ENCODE assay signal across 23 mouse cellular contexts in the genomic region with DNA sequence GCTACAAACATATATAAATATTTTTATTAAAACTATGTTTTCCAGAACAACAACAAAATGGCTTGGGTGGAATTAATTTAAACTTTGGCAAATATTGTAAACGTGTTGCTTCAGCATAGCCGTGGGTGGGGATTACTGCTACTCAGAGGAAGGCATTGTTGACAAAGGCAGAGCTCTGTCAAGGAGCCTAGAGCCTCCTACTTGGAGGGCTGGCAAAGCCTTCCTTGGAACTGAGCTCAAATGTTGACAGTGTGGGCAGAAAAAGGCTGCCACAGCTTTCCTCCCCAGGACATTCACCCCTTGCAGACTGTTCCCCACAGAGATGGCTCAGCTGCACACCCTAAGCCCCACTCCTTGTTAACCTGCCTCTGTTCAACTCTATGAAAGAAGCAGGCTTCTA.
DNase-seq lines count a peak whose midpoint lies in the region; ATAC-seq and TF ChIP-seq lines count a peak whose summit lies in the region.
"Had no signal": no experiment of that assay in that cellular context is flagged by ENCODE, and none has a peak within 500 bp of the region (broad histone marks: within the 10 kb centered on the region; RNA-seq: fewer than 3 reads in every experiment).

No protein-coding gene starts in this region.

- ATAC-seq in midbrain, postnatal 0 days (ENCODE audit: low FRiP score) = no peak
- ATAC-seq in embryonic facial prominence, embryonic 14.5 days (ENCODE audit: low read depth) = no peak
- no peak for ATAC-seq in intestine, embryonic 15.5 days
- ATAC-seq: forebrain, embryonic 16.5 days; hindbrain, embryonic 16.5 days; intestine, embryonic 16.5 days had no signal

- peaks cover 9% of the 10 kb centered on the region for H3K36me3 ChIP-seq in midbrain, embryonic 10.5 days
- H3K36me3 ChIP-seq in midbrain, postnatal 0 days (ENCODE audit: insufficient read depth, low read length) = no peaks in the 10 kb centered on the region
- 0 out of 2 replicates have a peak, but pooled peaks cover 4% of the 10 kb centered on the region for H3K36me3 ChIP-seq in embryonic facial prominence, embryonic 14.5 days (ENCODE audit: control insufficient read depth, insufficient read depth, low read length)
- H3K36me3 ChIP-seq in intestine, embryonic 15.5 days = no peaks in the 10 kb centered on the region
- H3K36me3 ChIP-seq: embryonic facial prominence, embryonic 12.5 days; hindbrain, embryonic 10.5 days; liver, embryonic 13.5 days had no signal

- H3K4me1 ChIP-seq in midbrain, embryonic 10.5 days = peaks cover 40% of the 10 kb centered on the region
- no peaks in the 10 kb centered on the region; the same call in 1 of the 2 replicates for H3K4me1 ChIP-seq in midbrain, postnatal 0 days (ENCODE audit: insufficient read depth, low read length)
- H3K4me1 ChIP-seq in embryonic facial prominence, embryonic 14.5 days (ENCODE audit: control insufficient read depth, insufficient read depth, low read length) = no peaks in the 10 kb centered on the region
- H3K4me1 ChIP-seq in intestine, embryonic 15.5 days (replicated peaks) = no peaks in the 10 kb centered on the region
- H3K4me1 ChIP-seq: heart, embryonic 12.5 days; liver, embryonic 13.5 days had no signal

- H3K9ac ChIP-seq in midbrain, postnatal 0 days (replicated peaks; ENCODE audit: low read length, poor library complexity, severe bottlenecking) = no peak overlapping the region
- no peak overlapping the region for H3K9ac ChIP-seq in embryonic facial prominence, embryonic 14.5 days (ENCODE audit: low read depth, low read length)
- no peak overlapping the region for H3K9ac ChIP-seq in intestine, embryonic 15.5 days
- H3K9ac ChIP-seq: embryonic facial prominence, embryonic 12.5 days; heart, embryonic 12.5 days; liver, embryonic 13.5 days had no signal

- H3K9me3 ChIP-seq in midbrain, embryonic 10.5 days (replicated peaks) = no peaks in the 10 kb centered on the region
- H3K9me3 ChIP-seq in midbrain, postnatal 0 days (ENCODE audit: low read length) = no peaks in the 10 kb centered on the region
- no peaks in the 10 kb centered on the region for H3K9me3 ChIP-seq in embryonic facial prominence, embryonic 14.5 days (ENCODE audit: control insufficient read depth, low read length)
- no peaks in the 10 kb centered on the region for H3K9me3 ChIP-seq in intestine, embryonic 15.5 days
- H3K9me3 ChIP-seq: embryonic facial prominence, embryonic 12.5 days; heart, embryonic 12.5 days; hindbrain, embryonic 10.5 days; liver, embryonic 13.5 days had no signal

- no peak for TF ChIP-seq CTCF in midbrain, postnatal 0 days (IDR thresholded peaks at IDR 0.05)
- no peak for TF ChIP-seq CTCF in layer of hippocampus, adult 2 months (conservative IDR thresholded peaks at IDR 0.05)

- DNase-seq in heart, adult 11 months = peak; percentile 61
- no peak for DNase-seq in heart, adult 9 months (ENCODE audit: low spot score in 2 of 2)
- DNase-seq in midbrain, embryonic 10.5 days (ENCODE audit: low spot score) = no peak
- no peak for DNase-seq in midbrain, postnatal 0 days (ENCODE audit: low spot score)
- peak; percentile 22 for DNase-seq in embryonic facial prominence, embryonic 14.5 days (ENCODE audit: low spot score)
- DNase-seq in layer of hippocampus, adult 2 months (ENCODE audit: low spot score in 2 of 2) = no peak
- DNase-seq: cerebellum, adult 18-20 months; cerebellum, postnatal 14 days; gastrocnemius, adult 2 months; heart, postnatal 10 days; kidney, postnatal 4 days; layer of hippocampus, adult 9-11 months; liver, embryonic 13.5 days had no signal

- H3K27me3 ChIP-seq in midbrain, embryonic 10.5 days (ENCODE audit: low read depth, poor library complexity, severe bottlenecking) = no peaks in the 10 kb centered on the region
- no peaks in the 10 kb centered on the region for H3K27me3 ChIP-seq in midbrain, postnatal 0 days (ENCODE audit: insufficient read depth, low read length)
- H3K27me3 ChIP-seq in embryonic facial prominence, embryonic 14.5 days (replicated peaks; ENCODE audit: control insufficient read depth, insufficient read depth, low read length) = no peaks in the 10 kb centered on the region
- no peaks in the 10 kb centered on the region for H3K27me3 ChIP-seq in intestine, embryonic 15.5 days (replicated peaks)
- H3K27me3 ChIP-seq: embryonic facial prominence, embryonic 12.5 days; heart, embryonic 12.5 days; liver, embryonic 13.5 days had no signal

- peak overlapping the region; percentile 28; the same call in 1 of the 2 replicates for H3K27ac ChIP-seq in midbrain, embryonic 10.5 days (replicated peaks)
- H3K27ac ChIP-seq in midbrain, postnatal 0 days (ENCODE audit: low read depth, low read length) = no peak overlapping the region
- H3K27ac ChIP-seq in embryonic facial prominence, embryonic 14.5 days (replicated peaks; ENCODE audit: low read depth, low read length) = no peak overlapping the region
- no peak overlapping the region for H3K27ac ChIP-seq in layer of hippocampus, adult 2 months
- no peak overlapping the region for H3K27ac ChIP-seq in intestine, embryonic 15.5 days
- H3K27ac ChIP-seq: embryonic facial prominence, embryonic 12.5 days; gastrocnemius, adult 2 months; hindbrain, embryonic 10.5 days; liver, embryonic 13.5 days; macrophage; stomach, postnatal 0 days had no signal

- WGBS in midbrain, embryonic 10.5 days = 34% methylated on average over 2 of the region's 2 CpGs
- 34% methylated on average over 2 of the region's 2 CpGs for WGBS in midbrain, postnatal 0 days
- 32% methylated on average over 2 of the region's 2 CpGs for whole genome bisulfite sequencing in embryonic facial prominence, embryonic 14.5 days
- WGBS in intestine, embryonic 15.5 days = 29% methylated on average over 2 of the region's 2 CpGs

- no peak overlapping the region for H3K4me3 ChIP-seq in midbrain, embryonic 10.5 days
- no peak overlapping the region for H3K4me3 ChIP-seq in midbrain, postnatal 0 days (ENCODE audit: low read depth, low read length)
- no peak overlapping the region for H3K4me3 ChIP-seq in embryonic facial prominence, embryonic 14.5 days (ENCODE audit: low read depth, low read length)
- H3K4me3 ChIP-seq in layer of hippocampus, adult 2 months = no peak overlapping the region
- H3K4me3 ChIP-seq in intestine, embryonic 15.5 days (replicated peaks) = no peak overlapping the region
- H3K4me3 ChIP-seq: embryonic facial prominence, embryonic 12.5 days; erythroblast, embryonic 14.5 days; gastrocnemius, adult 2 months; heart, embryonic 12.5 days; hindbrain, embryonic 10.5 days; liver, embryonic 13.5 days had no signal

- H3K4me2 ChIP-seq in midbrain, postnatal 0 days (ENCODE audit: low read depth, low read length, poor library complexity, severe bottlenecking) = no peak overlapping the region
- H3K4me2 ChIP-seq in embryonic facial prominence, embryonic 14.5 days (ENCODE audit: low read depth, low read length) = no peak overlapping the region
- no peak overlapping the region for H3K4me2 ChIP-seq in intestine, embryonic 15.5 days (replicated peaks)
- H3K4me2 ChIP-seq: embryonic facial prominence, embryonic 12.5 days; heart, embryonic 12.5 days; liver, embryonic 13.5 days had no signal

Comparison
In these comparisons a context has a peak if more than half of its experiments do, and no peak if none do; other contexts are left out.
1. DNase-seq: peak in heart, adult 11 months (single experiment) and embryonic facial prominence, embryonic 14.5 days (single experiment); none in heart, adult 9 months (0 of 2), midbrain, embryonic 10.5 days (single experiment), midbrain, postnatal 0 days (single experiment) and layer of hippocampus, adult 2 months (0 of 2).